Mouse (Mus musculus) neural tube, embryonic 15.5 days (tissue): ENCODE measurements around the gene 1190002N15Rik. TPM values are rescaled to one million over a fixed set of nuclear protein-coding genes. Genes with fewer than 3 reads are reported as not detected.

Experiments used
- ATAC-seq: fragments of 200-750 bp; cut with Nextera tagmentation; 2 replicates; pipeline ENCODE4 v1.8.0; 2017; ENCODE audit warnings: mild to moderate bottlenecking, moderate TSS enrichment, moderate library complexity; ENCODE audit not compliant: low FRiP score
- H3K27ac ChIP-seq: fragments of 300-500 bp; sonication (generic); replicated peaks from 2 replicates; pipeline ENCODE4 v1.5.1; 2015; ENCODE audit warnings: mild to moderate bottlenecking, inconsistent platforms
- H3K27me3 ChIP-seq: fragments of 300-500 bp; sonication (generic); replicated peaks from 2 replicates; pipeline ENCODE4 v1.6.1; 2015; ENCODE audit warnings: inconsistent platforms
- H3K36me3 ChIP-seq: fragments of 300-500 bp; sonication (generic); 2 replicates; pipeline ENCODE4 v1.6.1; 2015; ENCODE audit warnings: inconsistent platforms
- H3K4me1 ChIP-seq: fragments of 300-500 bp; sonication (generic); 2 replicates; pipeline ENCODE4 v1.6.1; 2015; ENCODE audit warnings: inconsistent platforms
- H3K4me2 ChIP-seq: fragments of 300-500 bp; sonication (generic); 2 replicates; pipeline ENCODE4 v1.6.1; 2015; ENCODE audit warnings: inconsistent platforms, mild to moderate bottlenecking, moderate library complexity
- H3K4me3 ChIP-seq: fragments of 300-500 bp; sonication (generic); replicated peaks from 2 replicates; pipeline ENCODE4 v1.5.1; 2015; ENCODE audit warnings: mild to moderate bottlenecking, inconsistent platforms
- H3K9ac ChIP-seq: fragments of 300-500 bp; sonication (generic); replicated peaks from 2 replicates; pipeline ENCODE4 v1.6.1; 2015; ENCODE audit warnings: mild to moderate bottlenecking, inconsistent platforms
- H3K9me3 ChIP-seq: fragments of 300-500 bp; sonication (generic); replicated peaks from 2 replicates; pipeline ENCODE4 v1.6.1; 2016; ENCODE audit warnings: inconsistent platforms
- WGBS: fragments of 180-500 bp; shearing (Covaris S2); methylation state at CpG from one replicate; pipeline ENCODE4 v1.1.7; 2015; ENCODE audit warnings: mixed read lengths; 5-methylcytosine and 5-hydroxymethylcytosine counted together
- polyA plus RNA-seq: library from polyadenylated mRNA; unstranded; fragments of >200 nt; fragmentation: Nextera tagmentation; extraction: Ambion mirVana; gene quantifications from 2 replicates; pipeline ENCODE4 v1.2.1, GENCODE M21; 2015

The 1190002N15Rik gene
- polyA plus RNA-seq, 1 experiment from 2014 or later, result 13.3 TPM

GRCm38 (mm10) chr9:94540343-94541095, 2.6 kb upstream of the 1190002N15Rik start:
- peaks cover 25% of the 10 kb centered on the region for H3K4me1 ChIP-seq
- ATAC-seq, result no peak
- H3K27me3 ChIP-seq, result no peaks in the 10 kb centered on the region
- no peak overlapping the region for H3K4me3 ChIP-seq
- no peak overlapping the region for H3K9ac ChIP-seq
- H3K4me2 ChIP-seq, result 0 out of 2 replicates have a peak overlapping the region, but pooled peaks have one; percentile 11
- 57% methylated on average over 10 of the region's 10 CpGs for WGBS
- no peaks in the 10 kb centered on the region for H3K36me3 ChIP-seq
- H3K9me3 ChIP-seq, result no peaks in the 10 kb centered on the region
- H3K27ac ChIP-seq, result no peak overlapping the region

GRCm38 (mm10) chr9:94539346-94539865, 1.5 kb upstream of the 1190002N15Rik start:
- Histone ChIP-seq H3K9ac (no peak overlapping the region), H3K36me3 (no peaks in the 10 kb centered on the region), H3K4me2 (peak overlapping the region; percentile 88), H3K9me3 (no peaks in the 10 kb centered on the region), H3K27me3 (no peaks in the 10 kb centered on the region), H3K4me3 (peak overlapping the region; percentile 87), H3K27ac (no peak overlapping the region), H3K4me1 (peaks cover 30% of the 10 kb centered on the region)
- 17% methylated on average over 8 of the region's 8 CpGs for WGBS
- no peak for ATAC-seq

GRCm38 (mm10) chr9:94538823-94539143, 902 bp upstream of the 1190002N15Rik start:
- Histone ChIP-seq H3K4me3 (peak overlapping the region; percentile 87), H3K4me2 (peak overlapping the region; percentile 88), H3K36me3 (no peaks in the 10 kb centered on the region), H3K27me3 (no peaks in the 10 kb centered on the region), H3K27ac (peak overlapping the region; percentile 99), H3K4me1 (peaks cover 35% of the 10 kb centered on the region), H3K9me3 (no peaks in the 10 kb centered on the region), H3K9ac (peak overlapping the region; percentile 82)
- 0% methylated on average over 22 of the region's 22 CpGs for WGBS
- peak; percentile 42; the same call in 1 of the 2 replicates for ATAC-seq

GRCm38 (mm10) chr9:94537051-94537917, 597 bp downstream of the 1190002N15Rik start:
- ATAC-seq, result peak; percentile 68
- Histone ChIP-seq H3K4me3 (peak overlapping the region; percentile 87), H3K9ac (peak overlapping the region; percentile 82), H3K27ac (peak overlapping the region; percentile 99), H3K4me2 (peak overlapping the region; percentile 88), H3K36me3 (no peaks in the 10 kb centered on the region), H3K27me3 (no peaks in the 10 kb centered on the region), H3K4me1 (peaks cover 38% of the 10 kb centered on the region), H3K9me3 (no peaks in the 10 kb centered on the region)
- under 1% methylated on average over 98 of the region's 103 CpGs for WGBS

- 1% methylated on average over 15 of the region's 15 CpGs for WGBS
- Histone ChIP-seq H3K27me3 (no peaks in the 10 kb centered on the region), H3K9me3 (no peaks in the 10 kb centered on the region), H3K27ac (peak overlapping the region; percentile 99), H3K4me3 (peak overlapping the region; percentile 87), H3K4me1 (peaks cover 38% of the 10 kb centered on the region), H3K36me3 (no peaks in the 10 kb centered on the region), H3K9ac (peak overlapping the region; percentile 82), H3K4me2 (peak overlapping the region; percentile 88)
- no peak for ATAC-seq
Measured at GRCm38 (mm10) chr9:94536261-94536905, 1.5 kb downstream of the 1190002N15Rik start.

GRCm38 (mm10) chr9:94534795-94535194, 3.1 kb downstream of the 1190002N15Rik start:
- Histone ChIP-seq H3K4me2 (peak overlapping the region; percentile 88), H3K27ac (no peak overlapping the region), H3K9me3 (no peaks in the 10 kb centered on the region), H3K4me3 (peak overlapping the region; percentile 87; the same call in 1 of the 2 replicates), H3K4me1 (peaks cover 33% of the 10 kb centered on the region), H3K36me3 (no peaks in the 10 kb centered on the region), H3K9ac (no peak overlapping the region), H3K27me3 (no peaks in the 10 kb centered on the region)
- no peak for ATAC-seq

- Histone ChIP-seq H3K9me3 (no peaks in the 10 kb centered on the region), H3K27me3 (no peaks in the 10 kb centered on the region), H3K4me1 (peaks cover 27% of the 10 kb centered on the region), H3K4me3 (peak overlapping the region; percentile 27), H3K9ac (no peak overlapping the region), H3K27ac (0 out of 2 replicates have a peak overlapping the region, but pooled peaks have one; percentile 11), H3K36me3 (no peaks in the 10 kb centered on the region), H3K4me2 (peak overlapping the region; percentile 45)
- 42% methylated on average over 2 of the region's 2 CpGs for WGBS
- no peak for ATAC-seq
Measured at GRCm38 (mm10) chr9:94534226-94534625, 3.7 kb downstream of the 1190002N15Rik start.

- no peaks in the 10 kb centered on the region for H3K36me3 ChIP-seq
- no peaks in the 10 kb centered on the region for H3K9me3 ChIP-seq
- ATAC-seq, result no peak
- no peak overlapping the region for H3K9ac ChIP-seq
- WGBS, result 52% methylated on average over 4 of the region's 4 CpGs
- peaks cover 26% of the 10 kb centered on the region for H3K4me1 ChIP-seq
- H3K4me2 ChIP-seq, result peak overlapping the region; percentile 45
- no peaks in the 10 kb centered on the region for H3K27me3 ChIP-seq
- H3K4me3 ChIP-seq, result peak overlapping the region; percentile 27; the same call in 1 of the 2 replicates
- peak overlapping the region; percentile 51; the same call in 1 of the 2 replicates for H3K27ac ChIP-seq
Measured at GRCm38 (mm10) chr9:94533641-94534040, 4.2 kb downstream of the 1190002N15Rik start.

- H3K4me2 ChIP-seq, result no peak overlapping the region
- H3K27me3 ChIP-seq, result no peaks in the 10 kb centered on the region
- ATAC-seq, result no peak
- no peaks in the 10 kb centered on the region for H3K9me3 ChIP-seq
- H3K4me3 ChIP-seq, result no peak overlapping the region
- no peaks in the 10 kb centered on the region for H3K36me3 ChIP-seq
- peaks cover 9% of the 10 kb centered on the region for H3K4me1 ChIP-seq
- no peak overlapping the region for H3K9ac ChIP-seq
- H3K27ac ChIP-seq, result no peak overlapping the region
Measured at GRCm38 (mm10) chr9:94529987-94530386, 7.9 kb downstream of the 1190002N15Rik start.

- Histone ChIP-seq H3K36me3 (no peaks in the 10 kb centered on the region), H3K27me3 (no peaks in the 10 kb centered on the region), H3K9ac (no peak overlapping the region), H3K9me3 (no peaks in the 10 kb centered on the region), H3K27ac (no peak overlapping the region), H3K4me1 (peaks cover 6% of the 10 kb centered on the region), H3K4me2 (no peak overlapping the region), H3K4me3 (no peak overlapping the region)
- 71% methylated on average over 1 of the region's 1 CpGs for WGBS
- no peak for ATAC-seq
Measured at GRCm38 (mm10) chr9:94529146-94529746, 8.6 kb downstream of the 1190002N15Rik start.

GRCm38 (mm10) chr9:94526473-94526872, 11.4 kb downstream of the 1190002N15Rik start:
- no peak overlapping the region for H3K27ac ChIP-seq
- 43% methylated on average over 7 of the region's 7 CpGs for WGBS

More at GRCm38 (mm10) chr9:94526473-94526872, 11.4 kb downstream of the 1190002N15Rik start:
- H3K9ac ChIP-seq, result no peak overlapping the region
- no peaks in the 10 kb centered on the region for H3K27me3 ChIP-seq
- H3K4me3 ChIP-seq, result no peak overlapping the region
- no peaks in the 10 kb centered on the region for H3K36me3 ChIP-seq
- no peaks in the 10 kb centered on the region for H3K4me1 ChIP-seq
- ATAC-seq, result no peak
- 0 out of 2 replicates have a peak overlapping the region, but pooled peaks have one; percentile 11 for H3K4me2 ChIP-seq
- no peaks in the 10 kb centered on the region for H3K9me3 ChIP-seq
